Mouse (Mus musculus) midbrain, embryonic 16.5 days (tissue): ENCODE data around the gene Snf8. TPM values are rescaled to one million over a fixed set of nuclear protein-coding genes. Genes with fewer than 3 reads are reported as not detected.

Experiments
- ATAC-seq: fragments of 200-750 bp; cut with Nextera tagmentation; 2 replicates; pipeline ENCODE4 v1.8.0; 2017; ENCODE audit warnings: moderate TSS enrichment
- H3K27ac ChIP-seq: fragments of 300-500 bp; sonication (generic); 2 replicates; pipeline ENCODE4 v1.5.1; 2014; ENCODE audit warnings: mild to moderate bottlenecking, low read length, mixed read lengths
- H3K27me3 ChIP-seq: fragments of 300-500 bp; sonication (generic); 2 replicates; pipeline ENCODE4 v1.6.1; 2014; ENCODE audit warnings: low read depth, low read length, mixed read lengths; ENCODE audit not compliant: control insufficient read depth, insufficient read depth
- H3K36me3 ChIP-seq: fragments of 300-500 bp; sonication (generic); 2 replicates; pipeline ENCODE4 v1.6.1; 2014; ENCODE audit warnings: mild to moderate bottlenecking, low read length, moderate library complexity, mixed read lengths; ENCODE audit not compliant: control insufficient read depth, insufficient read depth
- H3K4me1 ChIP-seq: fragments of 300-500 bp; sonication (generic); 2 replicates; pipeline ENCODE4 v1.6.1; 2014; ENCODE audit warnings: mild to moderate bottlenecking, low read length, mixed read lengths; ENCODE audit not compliant: control insufficient read depth, insufficient read depth
- H3K4me2 ChIP-seq: fragments of 300-500 bp; sonication (generic); 2 replicates; pipeline ENCODE4 v1.6.1; 2014; ENCODE audit warnings: mild to moderate bottlenecking, low read length, mixed read lengths
- H3K4me3 ChIP-seq: fragments of 300-500 bp; sonication (generic); 2 replicates; pipeline ENCODE4 v1.5.1; 2014; ENCODE audit warnings: low read depth, mild to moderate bottlenecking, low read length, moderate library complexity, mixed read lengths
- H3K9ac ChIP-seq: fragments of 300-500 bp; sonication (generic); 2 replicates; pipeline ENCODE4 v1.6.1; 2014; ENCODE audit warnings: low read depth, low read length, mixed read lengths
- H3K9me3 ChIP-seq: fragments of 300-500 bp; sonication (generic); replicated peaks from 2 replicates; pipeline ENCODE4 v1.6.1; 2014; ENCODE audit warnings: mild to moderate bottlenecking, low read length, mixed read lengths; ENCODE audit not compliant: control insufficient read depth, poor library complexity, severe bottlenecking
- WGBS: fragments of 180-500 bp; shearing (Covaris S2); extraction: QIAGEN DNeasy Blood & Tissue Kit; methylation state at CpG from one replicate; pipeline ENCODE4 v1.1.7; 2014; 5-methylcytosine and 5-hydroxymethylcytosine counted together
- polyA plus RNA-seq: library from polyadenylated mRNA; unstranded; fragments of >200 nt; fragmentation: Nextera tagmentation; extraction: Ambion mirVana; gene quantifications from 2 replicates; pipeline ENCODE4 v1.2.1, GENCODE M21; 2015

Gene Snf8
- 129 and 130 TPM in 2 replicates for polyA plus RNA-seq

DNA sequence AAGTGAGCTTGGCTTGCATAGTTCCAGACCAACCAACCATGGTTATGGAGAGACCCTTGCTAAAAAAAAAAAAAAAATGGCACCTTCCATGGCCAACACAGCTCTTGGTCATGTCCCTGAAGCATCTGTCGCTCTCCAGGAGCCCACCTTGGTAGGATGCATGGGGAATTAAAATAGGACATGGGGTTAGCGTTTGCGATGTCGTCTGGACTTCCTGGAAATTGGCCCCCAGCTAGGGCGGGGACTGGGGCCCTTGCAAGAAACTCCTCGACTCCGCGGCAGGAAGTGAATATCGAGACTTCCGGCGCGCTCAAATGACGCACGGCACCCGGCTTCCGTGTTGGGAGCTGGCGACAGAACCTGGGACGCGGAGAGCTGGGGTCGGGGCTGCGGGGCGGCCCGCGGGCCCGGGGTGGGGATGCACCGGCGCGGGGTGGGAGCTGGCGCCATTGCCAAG is at the start of gene Snf8:
Gene Snf8, plus strand, starts transcription at position 290 of the 457 bp plus-strand sequence.
- peaks cover 25% of the 10 kb centered on the region for H3K4me1 ChIP-seq
- peak; percentile 82 for ATAC-seq
- H3K36me3 ChIP-seq, result 0 out of 2 replicates have a peak, but pooled peaks cover 4% of the 10 kb centered on the region
- H3K27me3 ChIP-seq, result no peaks in the 10 kb centered on the region
- peak within 1 kb of the TSS; percentile 72; the same call in 1 of the 2 replicates for H3K27ac ChIP-seq
- peak within 1 kb of the TSS; percentile 72 for H3K4me3 ChIP-seq
- H3K9me3 ChIP-seq, result no peaks in the 10 kb centered on the region
- WGBS, result under 1% methylated on average over 29 of the region's 29 CpGs
- peak within 1 kb of the TSS; percentile 70 for H3K4me2 ChIP-seq
- H3K9ac ChIP-seq, result peak within 1 kb of the TSS; percentile 80

DNA sequence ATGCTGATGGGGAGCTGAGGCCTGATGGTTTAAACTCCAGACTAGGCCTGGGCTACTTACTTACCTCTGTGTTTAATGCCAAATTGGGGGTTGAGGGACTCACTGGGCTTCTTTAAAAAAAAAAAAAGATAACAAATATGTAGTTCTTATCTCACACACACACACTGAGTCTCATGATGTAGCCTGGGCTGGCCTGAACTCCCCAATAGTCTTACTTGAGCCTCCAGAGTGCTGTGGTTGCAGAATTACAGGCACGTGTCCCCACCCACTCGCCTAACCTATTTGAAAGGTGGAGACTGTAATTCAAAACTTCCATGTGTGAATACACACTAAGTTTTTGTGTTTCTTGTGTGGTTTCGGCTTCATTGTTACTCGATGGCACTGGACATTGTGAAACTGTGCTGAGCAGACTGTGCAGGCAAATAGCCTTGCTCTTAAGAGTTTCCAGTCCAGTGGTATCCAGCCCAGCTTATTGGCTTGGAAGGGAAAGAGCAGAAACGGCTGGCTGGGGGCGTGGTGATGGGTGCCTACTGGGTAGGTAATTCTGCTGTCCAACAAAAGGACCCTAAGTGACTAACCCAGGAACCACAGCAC is 46.7 kb upstream of the Snf8 start:
- WGBS, result 75% methylated on average over 6 of the region's 6 CpGs
- Histone ChIP-seq H3K27me3 (no peaks in the 10 kb centered on the region), H3K9me3 (no peaks in the 10 kb centered on the region), H3K4me1 (peaks cover 14% of the 10 kb centered on the region), H3K27ac (no peak overlapping the region), H3K9ac (no peak overlapping the region), H3K36me3 (no peaks in the 10 kb centered on the region), H3K4me2 (no peak overlapping the region), H3K4me3 (no peak overlapping the region)
- ATAC-seq, result no peak

DNA sequence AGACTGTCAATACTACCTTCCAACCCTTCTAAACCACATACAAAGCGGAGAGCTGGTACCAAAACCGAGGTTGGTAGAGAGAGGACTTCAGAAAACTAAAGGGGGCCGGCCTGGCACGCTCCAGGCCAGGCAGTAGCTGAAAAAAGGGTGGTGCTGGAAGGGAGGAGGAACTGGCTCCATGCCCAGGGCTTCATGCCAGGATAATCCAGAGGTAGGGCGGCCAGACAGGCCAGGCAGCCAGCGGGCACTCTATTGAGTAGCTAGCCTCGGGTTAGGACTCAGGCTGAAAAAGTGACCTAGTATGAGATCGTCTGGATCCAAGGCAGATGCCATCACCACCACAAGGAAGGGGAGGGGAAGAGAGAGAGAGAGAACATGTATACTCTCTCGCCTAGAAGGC is 46.2 kb upstream of the Snf8 start:
- H3K27me3 ChIP-seq, result no peaks in the 10 kb centered on the region

GRCm38 (mm10) chr11:95989864-95990263 is 44.8 kb upstream of the Snf8 start:
- WGBS, result 43% methylated on average over 8 of the region's 8 CpGs
- Histone ChIP-seq H3K27ac (no peak overlapping the region), H3K27me3 (no peaks in the 10 kb centered on the region), H3K4me3 (no peak overlapping the region), H3K36me3 (no peaks in the 10 kb centered on the region), H3K4me1 (peaks cover 14% of the 10 kb centered on the region), H3K4me2 (peak overlapping the region; percentile 88; the same call in 1 of the 2 replicates), H3K9ac (no peak overlapping the region), H3K9me3 (no peaks in the 10 kb centered on the region)
- no peak for ATAC-seq

More for the DNA sequence above, 46.2 kb upstream of the Snf8 start:
- Histone ChIP-seq H3K9me3 (no peaks in the 10 kb centered on the region), H3K9ac (no peak overlapping the region), H3K4me1 (peaks cover 14% of the 10 kb centered on the region), H3K4me3 (no peak overlapping the region), H3K36me3 (no peaks in the 10 kb centered on the region), H3K4me2 (no peak overlapping the region), H3K27ac (no peak overlapping the region)
- no peak for ATAC-seq
- WGBS, result 42% methylated on average over 9 of the region's 9 CpGs

DNA sequence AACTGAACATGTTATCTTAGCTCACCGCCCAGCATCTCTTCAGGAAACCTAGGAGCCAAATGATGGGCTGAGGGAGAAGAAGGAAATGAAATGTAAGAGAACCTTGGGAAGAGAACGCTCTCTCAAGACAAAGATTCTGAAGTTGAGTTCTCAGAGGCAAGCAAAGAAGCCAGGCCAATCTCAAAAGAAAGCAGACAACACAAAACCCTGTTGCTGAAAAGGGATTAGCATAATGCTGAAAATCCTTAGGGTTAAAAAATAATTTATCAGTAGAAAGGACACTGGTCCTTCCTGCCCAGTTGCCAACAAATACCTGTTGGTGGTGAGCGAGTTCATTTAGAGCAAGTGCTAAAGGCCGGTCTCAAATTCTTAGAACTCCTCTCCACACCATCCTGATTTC is 44.3 kb upstream of the Snf8 start:
- Histone ChIP-seq H3K4me1 (peaks cover 14% of the 10 kb centered on the region), H3K4me2 (peak overlapping the region; percentile 88), H3K36me3 (no peaks in the 10 kb centered on the region), H3K9me3 (no peaks in the 10 kb centered on the region), H3K9ac (peak overlapping the region; percentile 91), H3K27me3 (no peaks in the 10 kb centered on the region), H3K4me3 (peak overlapping the region; percentile 57), H3K27ac (peak overlapping the region; percentile 77)
- ATAC-seq, result no peak
- WGBS, result 21% methylated on average over 4 of the region's 4 CpGs

- Histone ChIP-seq H3K27me3 (no peaks in the 10 kb centered on the region), H3K4me2 (peak overlapping the region; percentile 88), H3K27ac (peak overlapping the region; percentile 77), H3K9me3 (no peaks in the 10 kb centered on the region), H3K9ac (peak overlapping the region; percentile 91), H3K4me1 (peaks cover 14% of the 10 kb centered on the region), H3K4me3 (peak overlapping the region; percentile 57), H3K36me3 (no peaks in the 10 kb centered on the region)
- ATAC-seq, result peak; percentile 69
- WGBS, result 5% methylated on average over 27 of the region's 49 CpGs
Measured at GRCm38 (mm10) chr11:95990886-95991708, 43.6 kb upstream of the Snf8 start.

DNA sequence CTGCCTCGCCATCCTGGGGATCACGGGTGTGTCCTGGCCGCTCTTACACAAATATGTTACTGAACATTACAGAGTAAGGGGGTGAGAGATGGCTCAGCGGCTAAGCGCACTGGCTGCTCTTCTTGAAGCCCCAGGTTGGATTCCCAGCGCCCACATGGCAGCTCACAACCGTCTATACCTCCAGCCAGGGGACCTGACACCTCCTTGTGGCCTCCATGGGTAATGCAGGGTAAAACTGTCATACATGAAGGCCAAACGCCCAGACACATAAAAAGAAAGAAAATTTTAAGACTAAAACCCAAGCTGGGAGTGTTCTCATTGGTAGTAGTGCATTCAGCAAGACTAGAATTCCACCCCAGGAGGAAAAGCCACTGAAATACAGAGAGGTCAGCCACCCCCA is 40.5 kb upstream of the Snf8 start:
- 94% methylated on average over 8 of the region's 8 CpGs for WGBS
- Histone ChIP-seq H3K27me3 (no peaks in the 10 kb centered on the region), H3K4me2 (no peak overlapping the region), H3K9me3 (no peaks in the 10 kb centered on the region), H3K4me3 (no peak overlapping the region), H3K36me3 (no peaks in the 10 kb centered on the region), H3K27ac (no peak overlapping the region), H3K4me1 (peaks cover 14% of the 10 kb centered on the region), H3K9ac (no peak overlapping the region)
- ATAC-seq, result no peak

DNA sequence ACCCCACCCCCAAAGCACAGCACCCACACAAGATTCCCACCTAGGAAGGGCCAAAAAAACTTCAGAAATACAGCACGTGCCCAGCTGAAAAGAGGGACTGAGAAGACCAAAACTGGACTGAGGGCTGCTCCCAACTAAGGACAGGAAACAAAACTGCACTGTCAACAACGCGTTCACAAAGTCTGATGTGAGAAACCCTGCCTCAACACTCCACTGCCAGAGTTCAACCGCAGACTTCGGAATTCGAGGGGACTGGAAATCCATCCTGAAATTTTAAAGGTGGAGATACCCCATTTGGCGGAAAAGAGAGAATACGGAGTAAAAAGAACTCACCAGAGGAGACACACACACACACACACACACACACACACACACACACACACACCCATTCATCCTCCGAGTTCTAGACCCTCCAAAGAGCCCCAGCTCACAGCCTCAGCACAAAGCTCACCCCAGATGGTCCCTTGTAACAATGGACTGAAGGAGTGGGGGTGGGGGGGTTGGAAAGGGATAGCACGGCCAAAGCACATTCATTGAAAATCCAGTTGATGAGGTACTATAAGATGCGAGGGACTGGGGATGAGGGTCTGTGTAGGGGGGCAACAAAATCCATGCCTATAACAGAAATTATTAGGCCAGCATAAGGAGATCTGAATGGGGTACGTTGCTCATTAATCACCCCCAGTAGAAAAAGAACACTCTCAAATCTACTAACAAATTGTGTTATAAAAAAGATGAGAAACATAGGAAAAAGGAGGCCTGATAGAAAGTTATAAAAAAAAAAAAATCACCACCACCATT is 31.4 kb upstream of the Snf8 start:
- Histone ChIP-seq H3K27me3 (no peaks in the 10 kb centered on the region), H3K4me3 (peak overlapping the region; percentile 21), H3K27ac (no peak overlapping the region), H3K4me2 (peak overlapping the region; percentile 48), H3K4me1 (peaks cover 27% of the 10 kb centered on the region), H3K9me3 (no peaks in the 10 kb centered on the region), H3K9ac (no peak overlapping the region; the same call in 1 of the 2 replicates), H3K36me3 (no peaks in the 10 kb centered on the region)
- no peak for ATAC-seq
- 6% methylated on average over 12 of the region's 12 CpGs for WGBS
